Mouse (Mus musculus) erythroid progenitor cell, adult 5-6 weeks (primary cell): Measurements from ENCODE around the gene Hs3st5. TPM values are rescaled to one million over a fixed set of nuclear protein-coding genes. Genes with fewer than 3 reads are reported as not detected.

Experiments used
- ATAC-seq: replicated peaks from 2 replicates; pipeline ENCODE4 v1.8.0; 2016; ENCODE audit warnings: moderate number of reproducible peaks, mild to moderate bottlenecking, moderate TSS enrichment, inconsistent platforms; ENCODE audit not compliant: poor library complexity, low FRiP score, severe bottlenecking
- total RNA-seq, 2 experiments: library from RNA; stranded (forward) in 1 of 2; stranded (reverse) in 1 of 2; fragments of 150-400 nt in 1 of 2; fragments of 186-747, 209-891 nt in 1 of 2; gene quantifications; 2 replicates each; pipeline versions ENCODE4 v1.2.3 to v1.2.4; 2015 to 2017; ENCODE audit warnings: low replicate concordance in 2 of 2

The Hs3st5 gene
- total RNA-seq, 2 experiments from 2014 or later = not detected

DNA sequence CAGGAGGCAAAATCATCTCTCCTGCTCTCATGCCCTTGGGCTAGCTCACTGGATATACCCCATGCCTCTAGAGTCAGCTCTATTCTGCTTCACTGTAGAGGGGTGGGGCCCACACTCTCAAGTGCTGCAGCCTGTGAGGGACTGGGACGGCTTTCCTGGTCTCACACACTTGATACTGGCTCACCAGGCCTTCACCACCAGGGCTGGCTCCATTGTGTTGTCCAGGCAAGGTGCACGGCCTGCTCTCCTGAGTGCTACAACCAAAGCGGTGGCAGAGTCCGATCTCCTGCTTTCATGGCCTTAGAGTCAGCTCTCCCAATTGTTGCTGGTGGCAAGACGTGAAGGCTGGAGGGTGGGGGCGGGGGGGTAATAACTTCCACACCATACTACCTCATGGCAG, 268.3 kb downstream of the Hs3st5 start:
- no peak for ATAC-seq

DNA sequence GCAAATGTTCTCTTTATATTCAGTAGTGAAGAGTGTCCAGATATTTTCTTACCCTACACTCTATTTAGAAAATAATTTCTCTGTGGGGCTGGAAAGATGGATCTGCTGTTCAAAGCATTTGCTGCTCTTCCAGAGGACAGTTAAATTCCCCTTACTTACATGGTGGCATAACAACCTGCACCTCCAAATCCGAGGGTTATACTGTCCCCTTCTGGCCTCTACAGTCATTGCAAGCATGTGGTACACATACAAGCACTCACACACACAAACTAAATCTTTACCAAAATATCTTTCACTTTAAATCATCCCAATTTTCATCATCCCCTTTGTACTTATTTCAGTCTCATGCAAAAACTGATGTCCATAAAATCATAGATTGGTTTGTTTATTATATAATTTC, 275.0 kb downstream of the Hs3st5 start:
- ATAC-seq = no peak

DNA sequence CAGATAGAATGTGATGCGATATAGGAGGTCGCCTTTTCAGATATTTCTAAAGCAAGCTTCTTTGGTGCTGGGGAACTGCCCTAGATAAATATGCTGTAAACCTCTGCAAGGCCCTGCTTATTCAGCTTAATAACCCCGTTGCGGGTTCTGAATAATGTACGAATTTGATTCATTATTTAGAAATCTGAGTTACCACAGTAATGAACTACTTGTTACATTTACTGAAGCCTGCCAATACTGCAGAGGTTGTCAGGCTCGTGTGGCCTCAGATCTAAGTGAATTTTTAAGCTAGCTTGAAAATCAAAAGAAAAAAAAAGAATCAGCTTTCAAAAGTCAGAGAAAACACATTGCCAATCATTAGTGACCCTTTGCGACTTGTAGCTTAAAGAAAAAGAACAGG, 280.4 kb downstream of the Hs3st5 start:
- no peak for ATAC-seq

DNA sequence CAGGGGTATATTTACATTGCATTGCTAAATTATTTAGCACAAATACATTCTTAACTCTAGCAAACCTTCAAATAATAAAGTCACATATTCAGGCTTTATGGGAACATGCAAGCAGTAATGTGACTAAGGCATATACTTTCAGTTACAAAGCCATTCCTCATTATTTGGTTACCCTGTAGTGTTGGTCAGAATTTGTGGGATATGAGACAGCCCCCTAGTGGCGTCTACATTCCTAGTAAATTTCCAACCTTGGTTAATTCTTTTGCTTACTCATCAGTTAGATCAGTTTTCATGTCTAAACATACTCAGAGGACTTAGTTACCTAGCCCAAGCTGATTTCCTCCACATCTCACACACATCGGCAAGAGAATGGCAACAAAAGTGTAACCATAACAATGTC, 285.2 kb downstream of the Hs3st5 start:
- ATAC-seq = no peak

DNA sequence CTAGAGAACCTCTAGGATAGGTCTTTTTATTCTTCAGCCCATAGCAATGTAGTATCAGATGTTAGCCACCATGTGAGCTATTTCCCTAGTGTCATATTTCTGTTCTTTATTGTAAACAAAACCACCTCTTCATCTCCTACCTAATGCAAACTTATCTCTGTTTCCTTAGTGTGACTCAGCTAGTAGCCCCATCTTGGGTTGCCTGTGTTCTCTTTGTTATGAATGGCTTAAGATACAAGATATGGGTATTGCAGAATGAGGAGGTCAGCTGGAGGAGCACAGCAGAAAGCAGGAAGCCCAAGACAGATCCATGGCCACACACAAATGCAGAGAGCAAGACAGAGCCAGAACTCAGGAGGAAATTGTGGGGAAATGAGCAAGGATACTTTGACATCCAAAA, 288.7 kb downstream of the Hs3st5 start:
- no peak for ATAC-seq

DNA sequence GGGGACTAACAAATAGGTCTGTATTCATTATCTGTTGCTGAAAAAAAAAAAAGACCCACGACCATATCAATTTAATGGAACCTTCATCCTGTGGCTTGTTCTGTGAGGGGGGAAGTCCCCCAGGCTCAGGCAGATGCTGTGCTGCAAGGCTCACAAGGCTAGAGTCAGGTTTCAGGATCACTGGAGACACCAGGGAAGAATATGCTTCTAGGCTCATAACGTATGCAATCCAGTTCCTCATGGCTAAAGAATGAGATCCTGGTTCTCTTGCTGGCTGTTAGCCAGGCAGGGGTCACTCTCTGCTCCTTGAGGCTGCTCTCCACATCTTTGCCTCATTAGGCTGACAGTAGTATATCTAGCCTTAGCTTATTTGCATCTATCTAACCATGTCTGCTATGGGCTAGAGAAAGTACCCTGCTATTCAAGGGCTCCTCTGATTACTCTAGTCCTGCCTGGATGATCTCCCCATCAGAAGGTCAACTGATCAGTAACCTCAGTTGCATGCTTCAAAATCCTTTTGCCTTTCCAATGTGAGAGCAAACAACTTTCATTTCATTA, 294.4 kb downstream of the Hs3st5 start:
- ATAC-seq = no peak

DNA sequence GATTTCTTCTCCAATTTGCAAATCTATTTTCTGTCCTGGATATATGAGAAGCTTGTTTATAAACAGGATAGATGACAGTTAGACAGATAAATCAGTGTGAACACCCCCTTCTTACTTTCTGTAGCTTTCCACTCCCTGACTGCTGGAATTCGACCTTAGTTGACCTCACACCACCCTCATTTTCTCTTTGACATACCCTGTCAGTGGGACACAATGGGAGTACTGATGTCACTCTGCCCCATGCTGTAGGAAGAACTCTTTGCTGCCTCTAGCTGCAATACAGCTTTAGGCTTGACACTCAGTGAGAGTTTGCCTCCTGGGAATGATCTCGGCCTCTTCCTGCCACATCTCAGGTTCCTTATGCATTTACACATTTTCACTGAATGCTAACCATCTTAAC, 297.1 kb downstream of the Hs3st5 start:
- no peak for ATAC-seq

DNA sequence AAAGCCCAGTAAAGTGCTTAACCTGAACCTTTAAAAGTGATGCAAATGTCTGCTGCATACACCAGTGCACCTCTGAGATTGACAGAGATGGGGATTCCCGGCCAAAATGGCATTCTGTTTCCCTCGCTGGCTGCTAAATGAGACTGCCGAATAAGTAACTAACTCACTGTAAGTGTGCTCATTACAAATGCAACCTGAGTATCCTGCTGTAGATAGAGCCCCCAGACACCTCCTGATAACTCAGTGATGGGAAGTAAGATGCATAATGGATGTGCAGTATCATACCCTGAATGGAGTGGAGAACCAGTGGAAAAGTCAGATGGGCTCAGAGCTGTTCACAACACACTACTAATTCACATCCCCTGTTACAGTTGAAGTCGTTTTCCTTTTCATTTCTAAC, 298.7 kb downstream of the Hs3st5 start:
- ATAC-seq = no peak

DNA sequence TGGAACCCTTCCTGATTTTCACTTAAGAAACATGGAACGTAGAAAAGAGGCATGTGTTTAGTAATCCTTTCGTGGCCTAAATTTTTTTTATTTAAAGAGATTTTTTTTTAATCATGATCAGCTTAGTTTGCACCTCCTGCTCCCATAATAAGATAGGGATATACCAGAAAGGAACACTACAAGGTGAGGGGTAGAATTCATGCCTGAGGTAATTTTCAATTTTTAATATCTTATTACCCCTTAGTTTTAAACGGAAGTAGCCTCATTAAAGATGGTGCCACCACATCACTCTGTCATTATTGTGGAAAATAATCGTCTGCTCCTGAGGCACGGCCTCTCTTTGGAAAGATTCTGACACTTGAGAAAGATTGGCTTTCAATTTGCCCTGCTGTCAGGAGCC, 299.2 kb downstream of the Hs3st5 start:
- no peak for ATAC-seq

DNA sequence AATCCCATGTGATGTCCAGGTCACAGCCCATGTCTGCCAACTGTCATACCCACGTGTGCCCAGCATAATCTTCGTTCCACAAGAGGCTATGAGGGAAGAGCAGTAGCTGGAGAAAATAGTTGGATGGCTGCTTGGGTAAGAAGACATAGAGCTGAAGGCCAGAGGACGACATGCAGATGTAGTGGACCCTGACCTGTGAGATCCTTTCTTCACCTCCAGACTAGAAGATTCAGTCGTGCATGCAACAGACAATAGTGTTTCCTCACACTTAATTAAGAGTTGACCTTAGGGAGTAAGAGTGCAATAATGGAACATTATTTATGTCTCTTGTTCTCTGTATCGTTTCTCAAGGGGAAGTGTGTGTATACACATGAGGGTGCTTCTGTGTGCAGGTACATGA, 300.4 kb downstream of the Hs3st5 start:
- no peak for ATAC-seq

DNA sequence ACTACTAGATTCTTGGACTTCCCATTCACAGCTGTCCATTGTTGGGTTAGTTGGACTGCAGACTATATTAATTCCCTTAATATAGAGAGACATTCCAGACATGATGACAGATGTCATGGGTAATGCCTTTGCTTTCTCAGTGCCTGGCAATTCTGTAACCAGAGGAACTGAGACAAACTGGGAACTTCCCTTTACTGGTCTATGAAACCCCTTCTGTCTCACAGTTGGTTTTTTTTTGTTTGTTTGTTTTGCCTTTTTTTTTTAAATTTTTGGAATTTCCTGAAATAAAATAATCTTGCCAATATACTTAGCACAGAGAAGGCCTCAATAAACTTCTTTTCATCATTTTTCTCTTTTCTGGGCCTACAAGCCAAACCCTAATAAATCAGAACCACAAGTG, 312.3 kb downstream of the Hs3st5 start:
- ATAC-seq = no peak

DNA sequence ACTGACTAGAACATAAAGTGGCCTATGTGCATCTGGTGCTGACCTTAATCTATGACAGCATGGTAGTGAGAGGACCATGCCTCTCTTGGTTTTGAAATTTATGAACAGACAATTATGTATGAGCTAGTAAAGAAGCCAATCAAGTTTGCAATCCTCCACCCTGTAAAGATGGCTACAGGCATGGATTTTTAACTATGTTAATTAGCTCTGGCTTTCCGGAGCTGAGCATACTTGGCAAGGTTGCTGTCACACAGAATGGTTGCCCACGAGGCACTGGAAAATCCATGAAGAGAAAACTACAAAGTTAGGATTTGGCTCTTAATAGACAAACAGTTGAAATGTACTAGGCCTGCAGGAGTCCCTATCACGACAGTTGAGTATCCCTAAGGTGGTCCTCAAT, 322.5 kb downstream of the Hs3st5 start:
- ATAC-seq = no peak

DNA sequence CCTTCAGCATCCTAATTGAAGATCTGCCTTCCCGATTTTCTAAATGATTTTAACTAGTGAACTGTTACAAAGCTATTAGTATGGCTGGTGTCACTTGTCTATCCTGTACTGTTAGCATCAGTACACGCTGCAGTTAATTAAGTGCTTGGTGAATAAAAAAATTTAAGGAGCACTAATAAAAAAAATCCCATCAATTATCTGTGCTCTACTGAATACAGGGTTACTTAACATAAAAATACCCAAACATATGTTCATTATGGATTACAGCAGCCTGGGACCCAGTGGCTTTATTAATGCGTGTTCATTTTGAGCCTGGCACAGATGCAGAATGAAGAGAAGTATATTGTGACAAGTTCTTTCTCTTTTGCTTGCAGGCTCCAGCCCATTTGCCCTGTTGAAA, 325.6 kb downstream of the Hs3st5 start:
- ATAC-seq = no peak

DNA sequence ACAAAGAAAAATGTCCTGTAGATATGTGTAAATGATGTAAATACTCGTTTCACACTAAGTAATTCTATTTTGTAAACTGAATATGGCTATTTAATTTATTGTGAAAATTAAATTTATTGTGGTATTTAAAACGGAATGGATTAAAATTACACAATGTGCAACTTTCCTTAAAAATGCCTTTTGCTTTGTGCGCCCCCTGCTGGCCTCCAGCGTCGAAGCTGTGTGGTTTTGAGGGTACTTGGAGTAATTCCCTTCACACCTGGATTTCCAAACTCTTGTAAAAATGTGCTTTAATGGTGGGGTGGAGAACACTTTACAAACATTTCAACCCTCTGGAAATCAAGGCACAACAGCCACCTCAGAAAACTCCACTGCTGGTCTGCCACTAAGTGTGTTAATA, 327.6 kb downstream of the Hs3st5 start:
- ATAC-seq = no peak

DNA sequence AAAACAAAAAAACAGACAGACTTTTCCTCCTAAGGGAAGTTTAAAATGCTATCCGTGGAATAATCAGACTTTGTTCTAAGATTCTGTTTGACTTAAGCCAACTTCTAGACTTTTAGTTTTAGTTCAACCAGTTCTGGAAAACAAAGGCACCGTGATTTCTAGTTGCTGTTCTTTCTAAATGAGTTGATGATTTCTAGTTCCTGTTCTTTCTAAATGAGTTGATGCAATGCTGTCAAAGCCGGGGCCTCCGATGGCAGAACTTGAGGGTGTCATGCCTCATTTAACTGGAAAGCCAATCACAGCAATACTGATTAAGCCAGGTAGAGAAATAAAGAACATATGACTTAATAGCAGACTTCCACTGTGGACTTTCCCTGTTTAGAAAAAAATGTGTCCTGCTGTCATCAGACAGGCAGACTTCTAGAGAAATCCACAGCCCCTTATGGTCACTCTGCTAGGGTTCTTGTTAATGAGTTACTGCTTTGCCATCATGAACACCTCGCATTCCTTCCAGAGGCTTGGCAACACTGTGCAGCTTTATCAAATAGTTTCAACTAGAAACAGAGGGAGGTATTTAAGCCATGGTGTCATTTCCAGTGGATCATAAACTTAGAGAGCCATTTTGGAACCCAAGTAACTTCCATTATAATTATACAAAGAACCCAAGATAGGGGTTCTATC, 329.4 kb downstream of the Hs3st5 start:
- ATAC-seq = no peak

DNA sequence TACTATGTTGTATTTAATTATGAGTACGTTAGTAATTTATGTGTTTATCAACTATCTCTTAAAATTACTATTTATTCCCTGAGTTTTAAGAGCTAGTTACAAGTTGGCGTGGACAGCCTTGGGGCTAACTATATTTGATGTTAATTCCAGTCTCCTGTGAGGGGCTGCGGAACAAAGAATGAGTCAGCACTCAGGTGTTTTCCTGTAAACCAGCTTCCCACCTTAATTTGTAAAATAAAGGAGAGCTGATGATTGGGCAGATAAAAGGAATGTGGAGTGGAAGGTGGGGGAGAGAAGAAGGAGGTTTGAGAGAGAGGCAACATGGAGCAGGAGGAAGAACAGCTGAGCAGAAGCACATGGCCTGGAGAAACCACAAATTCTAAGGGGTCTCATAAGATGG, 343.6 kb downstream of the Hs3st5 start:
- ATAC-seq = no peak

DNA sequence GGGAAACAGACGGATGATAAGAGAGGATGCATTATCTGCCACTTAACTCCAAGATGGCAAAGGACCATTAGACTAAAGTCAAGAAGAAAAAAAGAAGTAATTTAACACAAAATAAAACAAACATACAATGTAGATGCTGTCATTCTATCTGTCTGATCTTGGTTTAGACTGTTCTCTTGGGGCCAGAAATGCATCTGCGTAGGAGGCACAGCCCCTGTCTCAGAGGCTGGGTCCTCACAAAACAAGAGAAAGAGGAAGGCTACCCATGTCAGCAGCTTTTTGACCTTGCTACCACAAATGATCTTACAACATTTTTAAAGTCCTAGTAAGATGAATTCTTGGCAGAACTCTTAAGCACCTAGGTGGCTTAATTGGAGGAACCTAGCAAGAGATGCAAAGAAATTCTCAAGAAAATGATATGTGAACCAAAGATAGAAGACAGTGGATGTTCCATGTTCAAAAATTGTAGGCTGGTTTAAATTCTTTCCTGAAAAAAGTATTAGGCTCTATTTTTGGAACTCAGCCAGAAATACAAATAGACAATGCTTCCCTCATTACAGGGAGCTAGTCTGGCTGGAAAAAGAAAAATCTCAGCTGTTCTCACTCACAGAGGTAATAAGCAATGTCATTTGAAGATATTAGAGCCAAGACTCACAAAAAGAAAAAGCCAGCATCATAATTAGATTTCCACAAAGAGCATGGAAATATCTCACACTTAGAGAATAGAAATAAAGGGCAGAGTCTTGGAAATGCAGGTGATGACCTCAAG, 355.7 kb downstream of the Hs3st5 start:
- no peak for ATAC-seq
